Mouse (Mus musculus) myocyte (in vitro differentiated cells): ENCODE measurements at regions not wholly inside any gene's neighbourhood (a gene's known extent, or its start where the extent isn't known, plus 50 kb on each side); places are given as distances from the start of the nearest gene placed in this dataset.

ENCODE experiments used
- H3K27me3 ChIP-seq: one replicate; pipeline ENCODE4 v1.6.1; 2011; ENCODE audit not compliant: control insufficient read depth, insufficient read depth, insufficient read length
- H3K36me3 ChIP-seq: one replicate; pipeline ENCODE4 v1.6.1; 2011; ENCODE audit not compliant: control insufficient read depth, insufficient read depth
- H3K4me2 ChIP-seq: one replicate; pipeline ENCODE4 v1.6.1; 2011; ENCODE audit warnings: low read depth, control low read depth
- H3K4me3 ChIP-seq: one replicate; pipeline ENCODE4 v1.5.1; 2011; ENCODE audit warnings: mild to moderate bottlenecking, control low read depth, moderate library complexity
- H3K79me2 ChIP-seq: one replicate; pipeline ENCODE4 v1.6.1; 2011; ENCODE audit not compliant: control insufficient read depth, insufficient read depth
- H3ac ChIP-seq: one replicate; pipeline ENCODE4 v1.6.1; 2011; ENCODE audit not compliant: control insufficient read depth, insufficient read length
- CEBPB ChIP-seq: IDR thresholded peaks from 2 replicates; pipeline ENCODE4 v1.6.1; 2011; ENCODE audit warnings: mild to moderate bottlenecking, moderate library complexity; ENCODE audit not compliant: poor library complexity, insufficient read depth, severe bottlenecking
- E2F4 ChIP-seq: IDR thresholded peaks from one replicate; pipeline ENCODE4 v1.6.1; 2011; ENCODE audit warnings: mild to moderate bottlenecking, control low read depth, moderate library complexity; ENCODE audit not compliant: insufficient read depth
- MAX ChIP-seq: IDR thresholded peaks from one replicate; pipeline ENCODE4 v1.6.1; 2011; ENCODE audit warnings: low read depth, mild to moderate bottlenecking, control low read depth
- MYOD1 ChIP-seq, 3 experiments: IDR thresholded peaks; one replicate each; pipeline ENCODE4 v1.6.1; 2011; ENCODE audit warnings: control low read depth in 2 of 3, low read depth in 2 of 3, mild to moderate bottlenecking in 2 of 3, moderate library complexity in 1 of 3; ENCODE audit not compliant: insufficient read length in 2 of 3, control insufficient read depth in 1 of 3
- MYOG ChIP-seq, 3 experiments: IDR thresholded peaks; one replicate each; pipeline ENCODE4 v1.6.1; 2011; ENCODE audit warnings: control low read depth in 2 of 3, low read depth in 2 of 3, mild to moderate bottlenecking in 2 of 3; ENCODE audit not compliant: insufficient read length in 2 of 3, control insufficient read depth in 1 of 3, insufficient read depth in 1 of 3
- POLR2A ChIP-seq: IDR thresholded peaks from one replicate; pipeline ENCODE4 v1.6.1; 2011; ENCODE audit warnings: low read depth, mild to moderate bottlenecking, control low read depth, moderate library complexity; ENCODE audit not compliant: insufficient read length
- POLR2AphosphoS2 ChIP-seq: IDR thresholded peaks from one replicate; pipeline ENCODE4 v1.6.1; 2011; ENCODE audit warnings: low read depth, control low read depth; ENCODE audit not compliant: insufficient read length
- REST ChIP-seq: IDR thresholded peaks from one replicate; pipeline ENCODE4 v1.6.1; 2011; ENCODE audit warnings: mild to moderate bottlenecking, control low read depth, moderate library complexity; ENCODE audit not compliant: insufficient read depth, insufficient read length
- SRF ChIP-seq: IDR thresholded peaks from one replicate; pipeline ENCODE4 v1.6.1; 2011; ENCODE audit warnings: low read depth; ENCODE audit not compliant: control insufficient read depth, insufficient read length
- TCF12 ChIP-seq: IDR thresholded peaks from one replicate; pipeline ENCODE4 v1.6.1; 2011; ENCODE audit warnings: mild to moderate bottlenecking, control low read depth; ENCODE audit not compliant: poor library complexity, insufficient read depth, severe bottlenecking
- TCF3 ChIP-seq: IDR thresholded peaks from one replicate; pipeline ENCODE4 v1.6.1; 2011; ENCODE audit warnings: low read depth, control low read depth; ENCODE audit not compliant: insufficient read length
- USF1 ChIP-seq: IDR thresholded peaks from one replicate; pipeline ENCODE4 v1.6.1; 2011; ENCODE audit warnings: low read depth, mild to moderate bottlenecking, control low read depth, moderate library complexity

- H3K4me2 ChIP-seq = no peak overlapping the region
- no peaks in the 10 kb centered on the region for H3K36me3 ChIP-seq
- H3K27me3 ChIP-seq = no peaks in the 10 kb centered on the region
- H3K4me3 ChIP-seq = no peak overlapping the region
- TF ChIP-seq MYOD1 (IDR thresholded peaks at IDR 0.05; ENCODE audit: control insufficient read depth in 1 of 3, insufficient read length in 2 of 3, low read depth in 2 of 3) = no peak
- TF ChIP-seq USF1 = no peak
- no peak for TF ChIP-seq TCF3
- no peak for TF ChIP-seq MAX
- TF ChIP-seq SRF = no peak
- TF ChIP-seq CEBPB = no peak
- TF ChIP-seq E2F4 = no peak
- TF ChIP-seq REST = no peak
- no peak for TF ChIP-seq TCF12
- TF ChIP-seq POLR2A = no peak
- no peak for TF ChIP-seq MYOG (IDR thresholded peaks at IDR 0.05; ENCODE audit: control insufficient read depth in 1 of 3, insufficient read depth in 1 of 3, insufficient read length in 2 of 3, low read depth in 2 of 3)
- no peak for TF ChIP-seq POLR2AphosphoS2
- no peak overlapping the region for H3ac ChIP-seq
- no peaks in the 10 kb centered on the region for H3K79me2 ChIP-seq
Measured at GRCm38 (mm10) chr12:77081774-77082173, 119.8 kb upstream of the Max start.

GRCm38 (mm10) chr12:77079481-77079880, 117.5 kb upstream of the Max start:
- no peak overlapping the region for H3K4me2 ChIP-seq
- no peak overlapping the region for H3ac ChIP-seq
- no peak overlapping the region for H3K4me3 ChIP-seq
- no peaks in the 10 kb centered on the region for H3K27me3 ChIP-seq
- no peaks in the 10 kb centered on the region for H3K79me2 ChIP-seq
- no peak for TF ChIP-seq CEBPB
- no peak for TF ChIP-seq POLR2A
- TF ChIP-seq MYOG (IDR thresholded peaks at IDR 0.05; ENCODE audit: control insufficient read depth in 1 of 3, insufficient read depth in 1 of 3, insufficient read length in 2 of 3, low read depth in 2 of 3) = no peak
- TF ChIP-seq E2F4 = no peak
- TF ChIP-seq REST = no peak
- no peak for TF ChIP-seq TCF12
- no peak for TF ChIP-seq SRF
- H3K36me3 ChIP-seq = no peaks in the 10 kb centered on the region

GRCm38 (mm10) chr12:77076678-77077077, 114.7 kb upstream of the Max start:
- H3K4me2 ChIP-seq = no peak overlapping the region
- no peak overlapping the region for H3K4me3 ChIP-seq
- H3K79me2 ChIP-seq = no peaks in the 10 kb centered on the region
- H3K36me3 ChIP-seq = no peaks in the 10 kb centered on the region
- no peak for TF ChIP-seq CEBPB
- no peak overlapping the region for H3ac ChIP-seq
- no peaks in the 10 kb centered on the region for H3K27me3 ChIP-seq

- no peaks in the 10 kb centered on the region for H3K36me3 ChIP-seq
- H3K4me3 ChIP-seq = no peak overlapping the region
- TF ChIP-seq REST (no peak), MAX (no peak), CEBPB (no peak), POLR2A (no peak), MYOG (IDR thresholded peaks at IDR 0.05; ENCODE audit: control insufficient read depth in 1 of 3, insufficient read depth in 1 of 3, insufficient read length in 2 of 3, low read depth in 2 of 3) (no peak), TCF12 (no peak), SRF (no peak), TCF3 (no peak), E2F4 (no peak), POLR2AphosphoS2 (no peak), MYOD1 (IDR thresholded peaks at IDR 0.05; ENCODE audit: control insufficient read depth in 1 of 3, insufficient read length in 2 of 3, low read depth in 2 of 3) (no peak), USF1 (no peak)
- no peak overlapping the region for H3K4me2 ChIP-seq
- no peaks in the 10 kb centered on the region for H3K27me3 ChIP-seq
- no peak overlapping the region for H3ac ChIP-seq
- no peaks in the 10 kb centered on the region for H3K79me2 ChIP-seq
Measured at GRCm38 (mm10) chr12:77074602-77075001, 112.6 kb upstream of the Max start.

GRCm38 (mm10) chr12:77071700-77072099, 109.7 kb upstream of the Max start:
- H3K4me2 ChIP-seq = no peak overlapping the region
- H3K79me2 ChIP-seq = no peaks in the 10 kb centered on the region
- H3K36me3 ChIP-seq = no peaks in the 10 kb centered on the region
- no peak overlapping the region for H3K4me3 ChIP-seq
- no peaks in the 10 kb centered on the region for H3K27me3 ChIP-seq
- TF ChIP-seq USF1 (no peak), MYOD1 (IDR thresholded peaks at IDR 0.05; ENCODE audit: control insufficient read depth in 1 of 3, insufficient read length in 2 of 3, low read depth in 2 of 3) (no peak), SRF (no peak), MYOG (IDR thresholded peaks at IDR 0.05; ENCODE audit: control insufficient read depth in 1 of 3, insufficient read depth in 1 of 3, insufficient read length in 2 of 3, low read depth in 2 of 3) (no peak)
- no peak overlapping the region for H3ac ChIP-seq

- Histone ChIP-seq H3K79me2 (no peaks in the 10 kb centered on the region), H3K4me3 (no peak overlapping the region), H3K36me3 (no peaks in the 10 kb centered on the region), H3K4me2 (no peak overlapping the region), H3K27me3 (no peaks in the 10 kb centered on the region), H3ac (no peak overlapping the region)
- TF ChIP-seq REST (no peak), POLR2A (no peak), TCF3 (no peak), TCF12 (no peak), MYOG (IDR thresholded peaks at IDR 0.05; ENCODE audit: control insufficient read depth in 1 of 3, insufficient read depth in 1 of 3, insufficient read length in 2 of 3, low read depth in 2 of 3) (no peak), POLR2AphosphoS2 (no peak), MYOD1 (IDR thresholded peaks at IDR 0.05; ENCODE audit: control insufficient read depth in 1 of 3, insufficient read length in 2 of 3, low read depth in 2 of 3) (no peak), SRF (no peak), CEBPB (no peak), MAX (no peak), E2F4 (no peak), USF1 (no peak)
Measured at GRCm38 (mm10) chr12:77067938-77068337, 105.9 kb upstream of the Max start.
